Mouse (Mus musculus): ENCODE measurements around the gene Zfp977.
"Not testable (repeated sequence)": the region's sequence is repeated elsewhere in the genome, so short reads cannot be mapped to it uniquely, and the experiment has no call there.

Zfp977 gene

GRCm38 (mm10) chr7:42592413-42592812 is at the start of gene Zfp977:
TSS of gene Zfp977 (minus strand) at chr7:42592547.
- in situ Hi-C loops (cut with MboI, MseI): not testable (repeated sequence)

GRCm38 (mm10) chr7:42631031-42631430 is 38.7 kb upstream of the Zfp977 start:
- in situ Hi-C loops (cut with MboI, MseI): loop anchor here in 1 of 2 experiments (5.0 kb wide), 1 partner anchor 211 kb away; no protein-coding TSS in a partner anchor

- in situ Hi-C loops (cut with MboI, MseI): not testable (repeated sequence)
Observed at GRCm38 (mm10) chr7:42595666-42596065, 3.3 kb upstream of the Zfp977 start.

- in situ Hi-C loops (cut with MboI, MseI): not testable (repeated sequence)
Observed at GRCm38 (mm10) chr7:42591311-42591710, 1.0 kb downstream of the Zfp977 start.

- in situ Hi-C loops (cut with MboI, MseI): no loop called here
Observed at GRCm38 (mm10) chr7:42578488-42578887, 13.9 kb downstream of the Zfp977 start, which contains the start of gene Gm21028. TSS of gene Gm21028 (minus strand) at chr7:42578588.

DNA sequence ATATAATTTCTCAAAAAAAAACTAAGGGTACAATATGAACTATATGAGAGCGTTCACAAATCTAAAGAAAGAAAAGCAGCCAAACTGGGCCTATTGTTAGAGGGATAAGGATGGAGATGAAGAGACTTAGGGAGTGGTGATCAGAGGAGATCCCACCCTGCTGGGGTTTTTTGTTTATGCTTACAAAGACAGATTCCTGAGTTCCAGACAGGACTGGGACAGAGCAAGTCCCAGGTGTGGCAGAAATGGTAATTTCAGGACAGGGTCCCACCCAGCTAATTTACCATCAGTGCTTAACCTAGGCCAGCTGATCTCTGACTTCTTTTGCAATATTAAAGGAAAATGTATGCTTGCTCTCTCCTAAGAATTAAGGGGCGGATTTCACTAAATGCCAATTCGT is 40.6 kb downstream of the Zfp977 start:
- in situ Hi-C loops (cut with MboI, MseI): no loop called here

Measured in T-helper 17 cell (primary cell).